Mouse (Mus musculus) stomach, postnatal 0 days (tissue): ENCODE data around the gene Amh.

Experiments
- CTCF ChIP-seq: IDR thresholded peaks from 2 replicates; pipeline ENCODE4 v1.5.1; 2016; ENCODE audit warnings: antibody characterized with exemption, low read depth, mild to moderate bottlenecking, moderate library complexity
- EP300 ChIP-seq: optimal IDR thresholded peaks from 2 replicates; pipeline ENCODE3; 2016; ENCODE audit warnings: antibody characterized with exemption

- no peak for TF ChIP-seq CTCF
- TF ChIP-seq EP300, result no peak
Measured at GRCm38 (mm10) chr10:80838346-80838912, 33.4 kb downstream of the Amh start.
